Mouse (Mus musculus): ENCODE measurements around the gene Atp8a2.

- no peak for TF ChIP-seq CTCF (IDR thresholded peaks at IDR 0.05)
- no peak for TF ChIP-seq EP300 (IDR thresholded peaks at IDR 0.05)
Measured at GRCm38 (mm10) chr14:59819215-59820114, 377.5 kb downstream of the Atp8a2 start.

Measured in lung, postnatal 0 days (tissue).